Mouse (Mus musculus): ENCODE data around the gene Calcrl. TPM values are rescaled to one million over a fixed set of nuclear protein-coding genes. Genes with fewer than 3 reads are reported as not detected.
A peak's percentile ranks its signal among the peaks of the same experiment; 100 is the strongest.
"Not testable (repeated sequence)": the region's sequence is repeated elsewhere in the genome, so short reads cannot be mapped to it uniquely, and the experiment has no call there.

The Calcrl gene
- total RNA-seq, 1 experiment, result 1.2 TPM

- in situ Hi-C loops (cut with MboI; ENCODE audit: low sequenced_read_pairs in 2 of 2, unreplicated experiment in 2 of 2), result no loop called here
- TF ChIP-seq CHD2 (IDR thresholded peaks at IDR 0.05; ENCODE audit: low read depth, low read length) (no peak), MAFK (IDR thresholded peaks at IDR 0.05; ENCODE audit: insufficient read depth, low read depth, low read length) (no peak), ZC3H11A (IDR thresholded peaks at IDR 0.05; ENCODE audit: borderline replicate concordance, low read depth, low read length) (no peak), HCFC1 (IDR thresholded peaks at IDR 0.05; ENCODE audit: borderline replicate concordance, insufficient read depth, low read length) (no peak), ZNF384 (IDR thresholded peaks at IDR 0.05; ENCODE audit: low read depth, low read length) (no peak)
- H3K36me3 ChIP-seq (ENCODE audit: control insufficient read depth, insufficient read depth, low read length, poor library complexity, severe bottlenecking), result no peaks in the 10 kb centered on the region
Measured at GRCm38 (mm10) chr2:84393236-84393635, 32.0 kb downstream of the Calcrl start.

GRCm38 (mm10) chr2:84389075-84389474 is 36.1 kb downstream of the Calcrl start:
- no peak overlapping the region for H3K9ac ChIP-seq (ENCODE audit: insufficient read depth, low read depth, low read length, poor library complexity, severe bottlenecking)
- in situ Hi-C loops (cut with MboI; ENCODE audit: low sequenced_read_pairs in 2 of 2, unreplicated experiment in 2 of 2), result no loop called here

More at GRCm38 (mm10) chr2:84393236-84393635, 32.0 kb downstream of the Calcrl start:
- DNase-seq (ENCODE audit: low read depth, low spot score), result no peak
- no peaks in the 10 kb centered on the region for H3K9me3 ChIP-seq (ENCODE audit: control insufficient read depth, insufficient read depth, low read depth, low read length)
- H3K9ac ChIP-seq (ENCODE audit: insufficient read depth, low read depth, low read length, poor library complexity, severe bottlenecking), result no peak overlapping the region
- H3K4me3 ChIP-seq (ENCODE audit: insufficient read depth in 1 of 2, low read depth in 1 of 2, low read length in 2 of 2, poor library complexity in 1 of 2, severe bottlenecking in 1 of 2), result no peak overlapping the region
- H3K4me1 ChIP-seq (ENCODE audit: control insufficient read depth in 2 of 2, insufficient read depth in 2 of 2, low read length in 2 of 2, poor library complexity in 1 of 2), result no peaks in the 10 kb centered on the region
- no peak overlapping the region for H3K27ac ChIP-seq (ENCODE audit: insufficient read depth, low read depth, low read length, poor library complexity, severe bottlenecking)

GRCm38 (mm10) chr2:84388537-84388936 is 36.7 kb downstream of the Calcrl start:
- H3K4me3 ChIP-seq (ENCODE audit: insufficient read depth in 1 of 2, low read depth in 1 of 2, low read length in 2 of 2, poor library complexity in 1 of 2, severe bottlenecking in 1 of 2); DNase-seq (ENCODE audit: low read depth, low spot score); in situ Hi-C loops (cut with MboI; ENCODE audit: low sequenced_read_pairs in 2 of 2, unreplicated experiment in 2 of 2); H3K9ac ChIP-seq (ENCODE audit: insufficient read depth, low read depth, low read length, poor library complexity, severe bottlenecking); H3K4me1 ChIP-seq (ENCODE audit: control insufficient read depth in 2 of 2, insufficient read depth in 2 of 2, low read length in 2 of 2, poor library complexity in 1 of 2); H3K36me3 ChIP-seq (ENCODE audit: control insufficient read depth, insufficient read depth, low read length, poor library complexity, severe bottlenecking); H3K27ac ChIP-seq (ENCODE audit: insufficient read depth, low read depth, low read length, poor library complexity, severe bottlenecking); H3K9me3 ChIP-seq (ENCODE audit: control insufficient read depth, insufficient read depth, low read depth, low read length): not testable (repeated sequence)
- TF ChIP-seq ZNF384 (IDR thresholded peaks at IDR 0.05; ENCODE audit: low read depth, low read length), result peak; percentile 6

More at GRCm38 (mm10) chr2:84389075-84389474, 36.1 kb downstream of the Calcrl start:
- Histone ChIP-seq H3K36me3 (ENCODE audit: control insufficient read depth, insufficient read depth, low read length, poor library complexity, severe bottlenecking) (no peaks in the 10 kb centered on the region), H3K4me3 (ENCODE audit: insufficient read depth in 1 of 2, low read depth in 1 of 2, low read length in 2 of 2, poor library complexity in 1 of 2, severe bottlenecking in 1 of 2) (no peak overlapping the region), H3K27ac (ENCODE audit: insufficient read depth, low read depth, low read length, poor library complexity, severe bottlenecking) (no peak overlapping the region), H3K4me1 (ENCODE audit: control insufficient read depth in 2 of 2, insufficient read depth in 2 of 2, low read length in 2 of 2, poor library complexity in 1 of 2) (no peaks in the 10 kb centered on the region), H3K9me3 (ENCODE audit: control insufficient read depth, insufficient read depth, low read depth, low read length) (no peaks in the 10 kb centered on the region)
- no peak for TF ChIP-seq ZNF384 (IDR thresholded peaks at IDR 0.05; ENCODE audit: low read depth, low read length)
- TF ChIP-seq CHD2 (IDR thresholded peaks at IDR 0.05; ENCODE audit: low read depth, low read length), result no peak
- TF ChIP-seq HCFC1 (IDR thresholded peaks at IDR 0.05; ENCODE audit: borderline replicate concordance, insufficient read depth, low read length), result no peak
- TF ChIP-seq MAFK (IDR thresholded peaks at IDR 0.05; ENCODE audit: insufficient read depth, low read depth, low read length), result no peak
- TF ChIP-seq ZC3H11A (IDR thresholded peaks at IDR 0.05; ENCODE audit: borderline replicate concordance, low read depth, low read length), result no peak
- DNase-seq (ENCODE audit: low read depth, low spot score), result no peak

- in situ Hi-C loops (cut with MboI; ENCODE audit: low sequenced_read_pairs in 2 of 2, unreplicated experiment in 2 of 2), result no loop called here
- TF ChIP-seq ZC3H11A (IDR thresholded peaks at IDR 0.05; ENCODE audit: borderline replicate concordance, low read depth, low read length) (no peak), HCFC1 (IDR thresholded peaks at IDR 0.05; ENCODE audit: borderline replicate concordance, insufficient read depth, low read length) (no peak), ZNF384 (IDR thresholded peaks at IDR 0.05; ENCODE audit: low read depth, low read length) (peak; percentile 63; the same call in 1 of the 2 replicates)
- H3K27ac ChIP-seq (ENCODE audit: insufficient read depth, low read depth, low read length, poor library complexity, severe bottlenecking), result no peak overlapping the region
- H3K9ac ChIP-seq (ENCODE audit: insufficient read depth, low read depth, low read length, poor library complexity, severe bottlenecking), result no peak overlapping the region
- no peak overlapping the region for H3K4me3 ChIP-seq (ENCODE audit: insufficient read depth in 1 of 2, low read depth in 1 of 2, low read length in 2 of 2, poor library complexity in 1 of 2, severe bottlenecking in 1 of 2)
- H3K36me3 ChIP-seq (ENCODE audit: control insufficient read depth, insufficient read depth, low read length, poor library complexity, severe bottlenecking), result no peaks in the 10 kb centered on the region
- no peaks in the 10 kb centered on the region for H3K4me1 ChIP-seq (ENCODE audit: control insufficient read depth in 2 of 2, insufficient read depth in 2 of 2, low read length in 2 of 2, poor library complexity in 1 of 2)
- no peak for DNase-seq (ENCODE audit: low read depth, low spot score)
- H3K9me3 ChIP-seq (ENCODE audit: control insufficient read depth, insufficient read depth, low read depth, low read length), result no peaks in the 10 kb centered on the region
Measured at GRCm38 (mm10) chr2:84388023-84388416, 37.2 kb downstream of the Calcrl start.

- no peak for DNase-seq (ENCODE audit: low read depth, low spot score)
- Histone ChIP-seq H3K9ac (ENCODE audit: insufficient read depth, low read depth, low read length, poor library complexity, severe bottlenecking) (no peak overlapping the region), H3K27ac (ENCODE audit: insufficient read depth, low read depth, low read length, poor library complexity, severe bottlenecking) (no peak overlapping the region), H3K9me3 (ENCODE audit: control insufficient read depth, insufficient read depth, low read depth, low read length) (no peaks in the 10 kb centered on the region), H3K4me3 (ENCODE audit: insufficient read depth in 1 of 2, low read depth in 1 of 2, low read length in 2 of 2, poor library complexity in 1 of 2, severe bottlenecking in 1 of 2) (no peak overlapping the region), H3K4me1 (ENCODE audit: control insufficient read depth in 2 of 2, insufficient read depth in 2 of 2, low read length in 2 of 2, poor library complexity in 1 of 2) (no peaks in the 10 kb centered on the region), H3K36me3 (ENCODE audit: control insufficient read depth, insufficient read depth, low read length, poor library complexity, severe bottlenecking) (no peaks in the 10 kb centered on the region)
- TF ChIP-seq CHD2 (IDR thresholded peaks at IDR 0.05; ENCODE audit: low read depth, low read length) (no peak), ZC3H11A (IDR thresholded peaks at IDR 0.05; ENCODE audit: borderline replicate concordance, low read depth, low read length) (no peak), HCFC1 (IDR thresholded peaks at IDR 0.05; ENCODE audit: borderline replicate concordance, insufficient read depth, low read length) (no peak), ZNF384 (IDR thresholded peaks at IDR 0.05; ENCODE audit: low read depth, low read length) (no peak), MAFK (IDR thresholded peaks at IDR 0.05; ENCODE audit: insufficient read depth, low read depth, low read length) (no peak)
- in situ Hi-C loops (cut with MboI; ENCODE audit: low sequenced_read_pairs in 2 of 2, unreplicated experiment in 2 of 2), result no loop called here
Measured at GRCm38 (mm10) chr2:84387394-84388022, 37.7 kb downstream of the Calcrl start.
